Mouse (Mus musculus) CH12.LX (cell line): ENCODE measurements around the gene Cst9. TPM values are rescaled to one million over a fixed set of nuclear protein-coding genes. Genes with fewer than 3 reads are reported as not detected.

Experiments
- DNase-seq: peaks from one replicate; pipeline ENCODE4 v3.0.0-alpha.2; 2013; ENCODE audit errors: extremely low read depth
- H3K27ac ChIP-seq: 2 replicates; pipeline ENCODE4 v1.5.1; 2012; ENCODE audit warnings: low read depth, mild to moderate bottlenecking, control low read depth, moderate library complexity; ENCODE audit not compliant: insufficient read depth
- H3K27me3 ChIP-seq: replicated peaks from 2 replicates; pipeline ENCODE3; 2012; ENCODE audit warnings: inconsistent platforms
- H3K36me3 ChIP-seq, 2 experiments: replicated peaks in 1 of 2; 2 replicates each; pipeline versions ENCODE3 to v1.6.1; 2012; ENCODE audit warnings: inconsistent platforms in 1 of 2, low read length in 1 of 2, mild to moderate bottlenecking in 1 of 2, mixed read lengths in 1 of 2, moderate library complexity in 1 of 2; ENCODE audit not compliant: control insufficient read depth in 1 of 2, insufficient read depth in 1 of 2
- H3K4me1 ChIP-seq, 2 experiments: 2 replicates each; pipeline ENCODE4 v1.6.1; 2012; ENCODE audit warnings: inconsistent platforms in 1 of 2, moderate library complexity in 1 of 2; ENCODE audit not compliant: insufficient read depth in 2 of 2, control insufficient read depth in 1 of 2
- H3K4me2 ChIP-seq: 2 replicates; pipeline ENCODE4 v1.6.1; 2012; ENCODE audit warnings: low read depth, mild to moderate bottlenecking, control low read depth; ENCODE audit not compliant: poor library complexity, insufficient read depth, severe bottlenecking
- H3K4me3 ChIP-seq, 3 experiments: fragments of 150-350 bp in 1 of 3; sonication (generic) in 1 of 3; replicated peaks in 1 of 3; 2 replicates each; pipeline versions ENCODE3 to v1.5.1; 2011 to 2012; ENCODE audit warnings: low read depth in 2 of 3, low read length in 2 of 3, mild to moderate bottlenecking in 2 of 3, moderate library complexity in 2 of 3, control low read depth in 1 of 3, improper control_type of control experiment in 1 of 3, inconsistent platforms in 1 of 3, mixed read lengths in 1 of 3; ENCODE audit not compliant: poor library complexity in 1 of 3
- H3K79me2 ChIP-seq: replicated peaks from 2 replicates; pipeline ENCODE4 v1.6.1; 2012; ENCODE audit warnings: mild to moderate bottlenecking, moderate library complexity; ENCODE audit not compliant: control insufficient read depth, poor library complexity, insufficient read depth, severe bottlenecking; ENCODE audit errors: extremely low read depth
- H3K9ac ChIP-seq: 2 replicates; pipeline ENCODE4 v1.6.1; 2012; ENCODE audit warnings: low read depth, mild to moderate bottlenecking, control low read depth, moderate library complexity; ENCODE audit not compliant: insufficient read depth
- H3K9me3 ChIP-seq: replicated peaks from 2 replicates; pipeline ENCODE3; 2012; ENCODE audit warnings: low read length, inconsistent platforms, mixed read lengths
- ELF1 ChIP-seq: IDR thresholded peaks from 2 replicates; pipeline ENCODE4 v1.6.1; 2014; ENCODE audit warnings: low read depth, mild to moderate bottlenecking, inconsistent platforms, low read length, improper control_type of control experiment
- EP300 ChIP-seq: IDR thresholded peaks from 2 replicates; pipeline ENCODE4 v1.6.1; 2011; ENCODE audit warnings: low read length, improper control_type of control experiment
- ETS1 ChIP-seq: conservative IDR thresholded peaks from 2 replicates; pipeline ENCODE4 v1.6.1; 2012; ENCODE audit warnings: low read depth, mild to moderate bottlenecking, inconsistent platforms, low read length, improper control_type of control experiment, moderate library complexity
- HCFC1 ChIP-seq: IDR thresholded peaks from 2 replicates; pipeline ENCODE4 v1.6.1; 2012; ENCODE audit warnings: low read depth, mild to moderate bottlenecking, inconsistent platforms, low read length, improper control_type of control experiment
- IRF4 ChIP-seq: IDR thresholded peaks from 2 replicates; pipeline ENCODE4 v1.6.1; 2014; ENCODE audit warnings: low read depth, mild to moderate bottlenecking, inconsistent platforms, low read length, improper control_type of control experiment
- JUN ChIP-seq: IDR thresholded peaks from 2 replicates; pipeline ENCODE4 v1.6.1; 2011; ENCODE audit warnings: low read depth, mild to moderate bottlenecking, low read length, improper control_type of control experiment, moderate library complexity; ENCODE audit not compliant: insufficient read depth
- JUND ChIP-seq: conservative IDR thresholded peaks from 2 replicates; pipeline ENCODE4 v1.6.1; 2011; ENCODE audit warnings: low read depth, low read length, improper control_type of control experiment
- KAT2A ChIP-seq: IDR thresholded peaks from 2 replicates; pipeline ENCODE4 v1.6.1; 2012; ENCODE audit warnings: low read length, improper control_type of control experiment, inconsistent platforms; ENCODE audit not compliant: insufficient replicate concordance
- MAX ChIP-seq: IDR thresholded peaks from 2 replicates; pipeline ENCODE4 v1.6.1; 2011; ENCODE audit warnings: low read length, improper control_type of control experiment
- RAD21 ChIP-seq: IDR thresholded peaks from 2 replicates; pipeline ENCODE4 v1.6.1; 2011; ENCODE audit warnings: low read depth, mild to moderate bottlenecking, low read length, improper control_type of control experiment, moderate library complexity
- SMC3 ChIP-seq: IDR thresholded peaks from 2 replicates; pipeline ENCODE4 v1.6.1; 2011; ENCODE audit warnings: low read depth, low read length, improper control_type of control experiment
- dilution Hi-C: fragments of 300-500 bp; cut with MboI; formaldehyde crosslinking; loops from 2 replicates; pipeline ENCODE4 v1.14.3; 2020; ENCODE audit warnings: low sequenced_read_pairs; ENCODE audit not compliant: extremely low pct_unique_long_range_greater_than_20kb, extremely low pct_ligation_motif_present
- in situ Hi-C: fragments of 300-500 bp; cut with MboI; formaldehyde crosslinking; loops from 3 replicates; pipeline ENCODE4 v1.14.3; 2019; ENCODE audit warnings: low sequenced_read_pairs, low pct_ligation_motif_present, low pct_unique_long_range_greater_than_20kb, mixed read lengths
- polyA plus RNA-seq: library from polyadenylated mRNA; unstranded; fragments of >175 nt; gene quantifications from 2 replicates; pipeline ENCODE4 v1.2.1, GENCODE M21; 2012; ENCODE audit warnings: low read depth; ENCODE audit not compliant: insufficient read length
- total RNA-seq, 2 experiments: library from RNA; depleted of rRNA; stranded (reverse); fragments of 300-350 nt in 1 of 2; fragments of >200 nt in 1 of 2; gene quantifications; 2 replicates each; pipeline ENCODE4 v1.2.3; 2012 to 2014

Gene Cst9
- total and polyA plus RNA-seq, 3 experiments = not detected

DNA sequence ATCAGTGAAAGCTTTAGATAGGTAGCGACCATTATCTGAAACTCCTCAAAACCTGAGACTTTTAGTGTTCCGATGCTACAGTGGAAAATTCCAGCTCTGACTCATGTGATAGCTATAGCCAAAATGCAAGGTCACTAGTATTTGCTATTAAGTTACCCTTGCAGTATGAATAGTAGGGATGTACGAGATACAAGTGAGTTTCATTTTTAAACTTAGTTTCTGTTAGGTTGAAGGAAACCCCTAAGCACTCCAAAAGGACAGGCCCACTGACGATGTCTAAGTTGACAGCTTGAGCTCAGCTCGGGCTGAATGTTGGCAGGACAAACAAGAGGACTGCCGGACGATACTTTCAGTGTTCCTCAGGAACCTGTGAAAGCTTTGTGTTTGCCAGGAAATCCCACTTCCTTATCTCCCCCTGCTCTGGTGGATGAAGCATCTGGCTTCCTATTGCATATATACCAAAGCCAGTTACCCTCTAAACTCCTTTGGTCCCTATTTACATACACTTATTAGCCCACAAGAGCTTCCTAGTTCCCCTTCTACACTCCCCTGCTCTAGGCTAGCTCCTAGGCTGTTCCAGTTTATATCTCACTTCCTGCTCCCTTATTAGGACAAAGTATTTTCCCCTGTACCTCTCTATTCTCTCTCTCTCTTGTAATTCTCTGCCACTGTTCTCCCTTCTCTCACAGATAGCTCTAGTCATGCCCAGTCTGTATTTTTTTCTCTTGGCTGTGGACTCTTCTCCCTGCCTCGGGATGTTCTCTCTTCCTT lies 21.9 kb downstream of the Cst9 start:
- Histone ChIP-seq H3K4me3 (peak overlapping the region in 2 of 3 experiments; percentile 3 to 31), H3K36me3 (no peaks in the 10 kb centered on the region), H3K79me2 (no peaks in the 10 kb centered on the region), H3K4me1 (peaks cover 2 to 14% of the 10 kb centered on the region in 2 experiments; a peak in 3 of 4 replicates), H3K9me3 (no peaks in the 10 kb centered on the region), H3K4me2 (peak overlapping the region; percentile 91), H3K27me3 (no peaks in the 10 kb centered on the region), H3K27ac (no peak overlapping the region), H3K9ac (peak overlapping the region; percentile 71)
- in situ Hi-C loops = no loop called here
- TF ChIP-seq EP300 (peak; percentile 26; the same call in 1 of the 2 replicates), HCFC1 (no peak), RAD21 (no peak), JUND (no peak), JUN (no peak)
- dilution Hi-C loops = no loop called here
- DNase-seq = no peak

DNA sequence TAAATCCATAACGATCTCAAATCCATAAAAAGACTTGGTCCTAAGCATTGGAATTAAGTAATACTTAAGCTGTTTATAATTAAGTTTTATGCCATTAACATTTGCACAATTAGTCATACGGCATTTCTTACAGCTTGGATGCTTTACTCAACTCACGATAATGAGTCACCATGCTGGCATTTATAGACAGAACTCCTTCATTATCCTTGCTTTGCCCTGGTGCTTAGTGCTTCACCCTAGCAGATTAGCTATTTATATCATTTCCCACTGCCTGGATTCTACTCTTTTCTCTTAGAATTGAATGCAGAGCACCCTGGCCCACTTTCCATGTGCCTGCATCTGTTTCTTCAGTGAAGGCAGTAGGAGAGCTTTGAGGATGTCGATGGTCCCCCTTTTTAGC lies 22.6 kb downstream of the Cst9 start:
- Histone ChIP-seq H3K9ac (no peak overlapping the region), H3K4me3 (no peak overlapping the region), H3K27me3 (no peaks in the 10 kb centered on the region), H3K79me2 (no peaks in the 10 kb centered on the region)
- DNase-seq = no peak
- in situ Hi-C loops = no loop called here
- TF ChIP-seq EP300 (no peak), KAT2A (no peak), SMC3 (no peak), ETS1 (no peak)
- TF ChIP-seq, all 38 proteins: peak for 0
- no peaks in the 10 kb centered on the region for H3K9me3 ChIP-seq
- H3K4me1 ChIP-seq = peaks cover 0 to 14% of the 10 kb centered on the region in 2 experiments; a peak in 2 of 4 replicates
- H3K36me3 ChIP-seq = no peaks in the 10 kb centered on the region
- no peak overlapping the region for H3K4me2 ChIP-seq
- no peak overlapping the region for H3K27ac ChIP-seq
- dilution Hi-C loops = no loop called here

DNA sequence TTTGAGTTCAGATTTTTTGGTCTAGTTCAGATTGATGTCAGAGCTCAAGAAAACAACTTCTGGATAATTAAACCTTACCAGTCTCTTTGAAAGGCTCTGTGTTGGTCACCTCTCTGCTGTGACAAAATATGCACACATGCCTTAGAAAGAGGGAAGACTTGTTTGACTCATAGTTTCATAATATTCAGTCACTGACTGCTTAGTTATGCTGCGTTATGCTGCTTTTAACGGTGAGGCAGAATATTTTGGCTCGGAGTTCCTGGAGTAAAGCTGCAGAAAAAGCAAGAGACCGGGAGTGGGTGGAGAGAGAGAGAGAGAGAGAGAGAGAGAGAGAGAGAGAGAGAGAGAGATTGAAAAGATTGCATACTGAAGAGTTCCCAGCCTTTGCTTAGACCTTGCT lies 26.0 kb downstream of the Cst9 start:
- Histone ChIP-seq H3K27me3 (no peaks in the 10 kb centered on the region), H3K4me3 (no peak overlapping the region), H3K27ac (no peak overlapping the region), H3K9ac (0 out of 2 replicates have a peak overlapping the region, but pooled peaks have one; percentile 3), H3K4me1 (peaks cover 11 to 18% of the 10 kb centered on the region in 2 experiments), H3K4me2 (peak overlapping the region; percentile 22), H3K9me3 (no peaks in the 10 kb centered on the region), H3K36me3 (no peaks in the 10 kb centered on the region), H3K79me2 (no peaks in the 10 kb centered on the region)
- TF ChIP-seq MAX (no peak), IRF4 (peak; percentile 73), ELF1 (no peak)
- in situ Hi-C loops = no loop called here
- dilution Hi-C loops = no loop called here
- no peak for DNase-seq
